Mouse (Mus musculus): ENCODE measurements around the gene Igsf8. TPM values are rescaled to one million over a fixed set of nuclear protein-coding genes. Genes with fewer than 3 reads are reported as not detected.

Igsf8 gene
- polyA plus RNA-seq, 1 experiment from 2014 or later: 66.2 TPM

Other genes starting within 250 kb of the Igsf8 start
- gene Vangl2, start 233.2 kb upstream of the Igsf8 start, polyA plus RNA-seq (2015; fragmentation: Nextera tagmentation; extraction: Ambion mirVana): 48.0 and 49.6 TPM in 2 replicates
- 2.0 and 2.5 TPM in 2 replicates for gene Nhlh1, start 204.1 kb upstream of the Igsf8 start, polyA plus RNA-seq (2015; fragmentation: Nextera tagmentation; extraction: Ambion mirVana)
- 199 and 209 TPM in 2 replicates for gene Copa, start 179.1 kb upstream of the Igsf8 start, polyA plus RNA-seq (2015; fragmentation: Nextera tagmentation; extraction: Ambion mirVana)
- gene Ncstn, start 178.8 kb upstream of the Igsf8 start, polyA plus RNA-seq (2015; fragmentation: Nextera tagmentation; extraction: Ambion mirVana): 116 and 122 TPM in 2 replicates
- 165 and 168 TPM in 2 replicates for gene Pex19, start 134.9 kb upstream of the Igsf8 start, polyA plus RNA-seq (2015; fragmentation: Nextera tagmentation; extraction: Ambion mirVana)
- gene Dcaf8, start 113.6 kb upstream of the Igsf8 start, polyA plus RNA-seq (2015; fragmentation: Nextera tagmentation; extraction: Ambion mirVana): 93.0 and 94.7 TPM in 2 replicates
- 437 and 473 TPM in 2 replicates for gene Pea15a, start 54.8 kb upstream of the Igsf8 start, polyA plus RNA-seq (2015; fragmentation: Nextera tagmentation; extraction: Ambion mirVana)
- gene Casq1, start 41.8 kb upstream of the Igsf8 start, polyA plus RNA-seq (2015; fragmentation: Nextera tagmentation; extraction: Ambion mirVana): 1.7 and 2.7 TPM in 2 replicates
- gene Atp1a4, start 3.2 kb upstream of the Igsf8 start, polyA plus RNA-seq (2015; fragmentation: Nextera tagmentation; extraction: Ambion mirVana): 0.05 TPM in 1 of 2 replicates, not detected in the other
- gene Atp1a2, start 36.4 kb downstream of the Igsf8 start, polyA plus RNA-seq (2015; fragmentation: Nextera tagmentation; extraction: Ambion mirVana): 56.5 and 63.1 TPM in 2 replicates
- 5.6 and 5.9 TPM in 2 replicates for gene Kcnj9, start 67.7 kb downstream of the Igsf8 start, polyA plus RNA-seq (2015; fragmentation: Nextera tagmentation; extraction: Ambion mirVana)
- gene Kcnj10, start 79.6 kb downstream of the Igsf8 start, polyA plus RNA-seq (2015; fragmentation: Nextera tagmentation; extraction: Ambion mirVana): 1.8 TPM in 2 replicates
- 4.0 and 4.1 TPM in 2 replicates for gene Pigm, start 114.9 kb downstream of the Igsf8 start, polyA plus RNA-seq (2015; fragmentation: Nextera tagmentation; extraction: Ambion mirVana)
- gene Slamf9, start 213.7 kb downstream of the Igsf8 start, polyA plus RNA-seq (2015; fragmentation: Nextera tagmentation; extraction: Ambion mirVana): 0.13 and 0.47 TPM in 2 replicates
- gene Igsf9, start 220.1 kb downstream of the Igsf8 start, polyA plus RNA-seq (2015; fragmentation: Nextera tagmentation; extraction: Ambion mirVana): 80.6 and 83.2 TPM in 2 replicates
- 57.2 and 58.7 TPM in 2 replicates for gene Tagln2, start 238.4 kb downstream of the Igsf8 start, polyA plus RNA-seq (2015; fragmentation: Nextera tagmentation; extraction: Ambion mirVana)